Comparison of ENCODE assay signal across 10 mouse cellular contexts in the genomic region with DNA sequence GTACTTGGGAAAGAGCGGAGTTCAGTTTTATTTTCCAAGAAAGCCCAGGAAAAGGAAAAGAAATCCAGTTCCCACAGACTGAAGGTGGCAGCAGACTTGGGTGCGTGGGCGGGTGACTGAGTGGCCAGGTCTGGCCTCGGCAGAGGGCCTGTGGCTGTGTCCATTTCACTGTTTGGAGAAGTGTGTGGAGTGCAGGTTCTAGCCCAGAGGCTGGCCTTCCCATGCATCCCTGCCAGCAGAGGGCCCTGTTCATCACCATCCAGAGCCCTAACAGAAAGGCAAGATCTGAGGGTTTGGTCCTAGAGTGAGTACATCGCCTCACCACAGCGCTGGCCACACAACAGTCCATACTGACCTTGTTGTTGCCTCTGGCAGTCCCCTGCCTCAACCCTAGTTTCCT. TPM values are rescaled to one million over a fixed set of nuclear protein-coding genes. Genes with fewer than 3 reads are reported as not detected.
DNase-seq lines count a peak whose midpoint lies in the region; ATAC-seq and TF ChIP-seq lines count a peak whose summit lies in the region.
"Had no signal": no experiment of that assay in that cellular context is flagged by ENCODE, and none has a peak within 500 bp of the region (broad histone marks: within the 10 kb centered on the region; RNA-seq: fewer than 3 reads in every experiment).

No protein-coding gene starts in this region.

- no peaks in the 10 kb centered on the region for H3K27me3 ChIP-seq in heart, postnatal 0 days (ENCODE audit: control insufficient read depth, insufficient read depth, low read length)
- H3K27me3 ChIP-seq: lung, embryonic 15.5 days had no signal

- WGBS in heart, postnatal 0 days: 87% methylated on average over 6 of the region's 6 CpGs

- no peak overlapping the region for H3K9ac ChIP-seq in heart, postnatal 0 days (replicated peaks; ENCODE audit: low read depth, low read length)

- no peak overlapping the region for H3K27ac ChIP-seq in heart, postnatal 0 days (ENCODE audit: low read depth)
- H3K27ac ChIP-seq in embryonic fibroblast, embryonic 13.5 days (ENCODE audit: insufficient read depth, low read length): no peak overlapping the region
- H3K27ac ChIP-seq: lung, embryonic 15.5 days had no signal

- ATAC-seq in heart, postnatal 0 days (ENCODE audit: insufficient read depth, low read depth): no peak
- ATAC-seq in monocyte, adult 5-6 weeks (replicated peaks; ENCODE audit: insufficient number of reproducible peaks, low FRiP score, low TSS enrichment, poor library complexity, severe bottlenecking): no peak
- no peak for ATAC-seq in megakaryocyte progenitor cell, adult 5-6 weeks (replicated peaks; ENCODE audit: poor library complexity)

- TF ChIP-seq EP300 in heart, postnatal 0 days (IDR thresholded peaks at IDR 0.05; ENCODE audit: low read depth): no peak

- peaks cover 11% of the 10 kb centered on the region for H3K4me1 ChIP-seq in heart, postnatal 0 days (ENCODE audit: control insufficient read depth, insufficient read depth)
- no peaks in the 10 kb centered on the region for H3K4me1 ChIP-seq in embryonic fibroblast, embryonic 13.5 days (ENCODE audit: control insufficient read depth, insufficient read depth, low read length)

- TF ChIP-seq CTCF in heart, postnatal 0 days (IDR thresholded peaks at IDR 0.05; ENCODE audit: low read depth): peak; percentile 18; the same call in 1 of the 2 replicates
- TF ChIP-seq CTCF in embryonic fibroblast, embryonic 13.5 days (IDR thresholded peaks at IDR 0.05; ENCODE audit: borderline replicate concordance, insufficient read depth, low read length): peak; percentile 35; the same call in 1 of the 2 replicates

- peaks cover 57% of the 10 kb centered on the region for H3K36me3 ChIP-seq in heart, postnatal 0 days (replicated peaks; ENCODE audit: control insufficient read depth, insufficient read depth, low read length)

- no peak for TF ChIP-seq POLR2A in embryonic fibroblast, embryonic 13.5 days (IDR thresholded peaks at IDR 0.05; ENCODE audit: low read depth, low read length)

- H3K4me3 ChIP-seq in heart, postnatal 0 days (ENCODE audit: low read depth, low read length): no peak overlapping the region
- no peak overlapping the region for H3K4me3 ChIP-seq in embryonic fibroblast, embryonic 13.5 days (ENCODE audit: insufficient read depth, low read length)
- H3K4me3 ChIP-seq: lung, embryonic 15.5 days had no signal

- DNase-seq in heart, postnatal 0 days (ENCODE audit: low spot score): no peak
- no peak for DNase-seq in heart, adult 18-20 months
- peak; percentile 26 for DNase-seq in lung, postnatal 10 days
- no peak for DNase-seq in lung, postnatal 36 days
- DNase-seq in Muller cell, postnatal 12 days (ENCODE audit: inconsistent ontology term): peak; percentile 6
- DNase-seq: kidney, adult 9 months had no signal

- no peaks in the 10 kb centered on the region for H3K9me3 ChIP-seq in heart, postnatal 0 days (replicated peaks; ENCODE audit: control insufficient read depth, low read length)
- H3K9me3 ChIP-seq: lung, embryonic 15.5 days had no signal

- H3K4me2 ChIP-seq in heart, postnatal 0 days (ENCODE audit: low read depth, low read length): no peak overlapping the region
- H3K4me2 ChIP-seq: lung, embryonic 15.5 days had no signal

RNA-seq across cellular contexts. Expression of gene Pex10, which starts 2.4 kb away (rescaled TPM):
- total RNA-seq in heart, postnatal 0 days (2014; rRNA removed; ENCODE audit: low replicate concordance): 16.5 and 16.6 TPM in 2 replicates
- 17.3 and 18.4 TPM in 2 replicates for polyA plus RNA-seq in heart, postnatal 0 days (2015; fragmentation: Nextera tagmentation; extraction: Ambion mirVana)
- total RNA-seq in heart, adult 18-20 months (2021): 10 to 100 TPM; 20.7 to 22.0 TPM
- polyA plus RNA-seq in embryonic fibroblast, embryonic 13.5 days (2011; ENCODE audit: insufficient read length, low read depth, missing spikeins): 5.1 and 6.3 TPM in 2 replicates
- 1.6 to 6.2 TPM (median 3.1 TPM) in 3 replicates for total RNA-seq in monocyte, adult 5-6 weeks (2017)
- 5.5 and 6.0 TPM in 2 replicates for total RNA-seq in megakaryocyte progenitor cell, adult 5-6 weeks (2015)
- total RNA-seq in megakaryocyte progenitor cell, adult 5-6 weeks (2017): 13.8 and 18.8 TPM in 2 replicates

RNA-seq across cellular contexts. Expression of gene Plch2, which starts 12.6 kb away (rescaled TPM):
- 0.15 TPM in 1 of 2 replicates, not detected in the other for total RNA-seq in heart, postnatal 0 days (2014; rRNA removed; ENCODE audit: low replicate concordance)
- 0.05 and 0.30 TPM in 2 replicates for polyA plus RNA-seq in heart, postnatal 0 days (2015; fragmentation: Nextera tagmentation; extraction: Ambion mirVana)
- total RNA-seq in heart, adult 18-20 months (2021): under 1 TPM in 1 of 2 experiments, not detected in 1; 0.28 TPM
- 0.12 and 0.23 TPM in 2 replicates for polyA plus RNA-seq in embryonic fibroblast, embryonic 13.5 days (2011; ENCODE audit: insufficient read length, low read depth, missing spikeins)
- total RNA-seq in monocyte, adult 5-6 weeks (2017): not detected in 3 replicates
- not detected in 2 replicates for total RNA-seq in megakaryocyte progenitor cell, adult 5-6 weeks (2015)
- not detected in 2 replicates for total RNA-seq in megakaryocyte progenitor cell, adult 5-6 weeks (2017)

RNA-seq across cellular contexts. Expression of gene Rer1, which starts 17.0 kb away (rescaled TPM):
- 96.1 and 126 TPM in 2 replicates for total RNA-seq in heart, postnatal 0 days (2014; rRNA removed; ENCODE audit: low replicate concordance)
- polyA plus RNA-seq in heart, postnatal 0 days (2015; fragmentation: Nextera tagmentation; extraction: Ambion mirVana): 116 and 123 TPM in 2 replicates
- total RNA-seq in heart, adult 18-20 months (2021): 10 to 100 TPM; 72.0 to 75.8 TPM
- polyA plus RNA-seq in embryonic fibroblast, embryonic 13.5 days (2011; ENCODE audit: insufficient read length, low read depth, missing spikeins): 148 and 162 TPM in 2 replicates
- 111 to 130 TPM (median 118 TPM) in 3 replicates for total RNA-seq in monocyte, adult 5-6 weeks (2017)
- 123 and 145 TPM in 2 replicates for total RNA-seq in megakaryocyte progenitor cell, adult 5-6 weeks (2015)
- 118 and 126 TPM in 2 replicates for total RNA-seq in megakaryocyte progenitor cell, adult 5-6 weeks (2017)

RNA-seq across cellular contexts. Expression of gene Morn1, which starts 17.2 kb away (rescaled TPM):
- total RNA-seq in heart, postnatal 0 days (2014; rRNA removed; ENCODE audit: low replicate concordance): 5.7 TPM in 1 of 2 replicates, not detected in the other
- 1.8 and 2.4 TPM in 2 replicates for polyA plus RNA-seq in heart, postnatal 0 days (2015; fragmentation: Nextera tagmentation; extraction: Ambion mirVana)
- total RNA-seq in heart, adult 18-20 months (2021): 1 to 10 TPM; 1.0 to 2.3 TPM
- polyA plus RNA-seq in embryonic fibroblast, embryonic 13.5 days (2011; ENCODE audit: insufficient read length, low read depth, missing spikeins): 3.9 and 5.0 TPM in 2 replicates
- 0.97 TPM in 1 of 3 replicates, not detected in the others for total RNA-seq in monocyte, adult 5-6 weeks (2017)
- 0.47 and 0.81 TPM in 2 replicates for total RNA-seq in megakaryocyte progenitor cell, adult 5-6 weeks (2015)
- 1.7 and 3.6 TPM in 2 replicates for total RNA-seq in megakaryocyte progenitor cell, adult 5-6 weeks (2017)

Comparison
In these comparisons a context has a peak if more than half of its experiments do, and no peak if none do; other contexts are left out.
1. DNase-seq: peak in lung, postnatal 10 days (single experiment) and Muller cell, postnatal 12 days (single experiment); none in heart, postnatal 0 days (single experiment), heart, adult 18-20 months (0 of 2) and lung, postnatal 36 days (single experiment).